Mouse (Mus musculus): ENCODE measurements around the gene D430041D05Rik.
A peak's percentile ranks its signal among the peaks of the same experiment; 100 is the strongest.

The D430041D05Rik gene

GRCm38 (mm10) chr2:104351415-104352203 lies 59.2 kb downstream of the D430041D05Rik start:
- no peak for DNase-seq (ENCODE audit: low spot score in 2 of 2)

GRCm38 (mm10) chr2:104337619-104338018 lies 73.2 kb downstream of the D430041D05Rik start:
- no peak for DNase-seq (ENCODE audit: low spot score in 2 of 2)

GRCm38 (mm10) chr2:104335824-104336223 lies 75.0 kb downstream of the D430041D05Rik start:
- no peak for DNase-seq (ENCODE audit: low spot score in 2 of 2)

- DNase-seq (ENCODE audit: low spot score in 2 of 2): no peak
Observed at GRCm38 (mm10) chr2:104333952-104334351, 76.9 kb downstream of the D430041D05Rik start.

GRCm38 (mm10) chr2:104332707-104333106 lies 78.1 kb downstream of the D430041D05Rik start:
- no peak for DNase-seq (ENCODE audit: low spot score in 2 of 2)

- DNase-seq (ENCODE audit: low spot score in 2 of 2): no peak
Observed at GRCm38 (mm10) chr2:104331261-104331660, 79.6 kb downstream of the D430041D05Rik start.

GRCm38 (mm10) chr2:104327116-104327794 lies 83.6 kb downstream of the D430041D05Rik start:
- DNase-seq (ENCODE audit: low spot score in 2 of 2): no peak

GRCm38 (mm10) chr2:104323773-104324172 lies 87.0 kb downstream of the D430041D05Rik start:
- no peak for DNase-seq (ENCODE audit: low spot score in 2 of 2)

- no peak for DNase-seq (ENCODE audit: low spot score in 2 of 2)
Observed at GRCm38 (mm10) chr2:104323351-104323750, 87.5 kb downstream of the D430041D05Rik start.

GRCm38 (mm10) chr2:104320061-104320624 lies 90.7 kb downstream of the D430041D05Rik start:
- DNase-seq (ENCODE audit: low spot score in 2 of 2): no peak

- DNase-seq (ENCODE audit: low spot score in 2 of 2): no peak
Observed at GRCm38 (mm10) chr2:104319443-104319842, 91.4 kb downstream of the D430041D05Rik start.

GRCm38 (mm10) chr2:104318881-104319280 lies 91.9 kb downstream of the D430041D05Rik start:
- DNase-seq (ENCODE audit: low spot score in 2 of 2): peak; percentile 47 to 48

- no peak for DNase-seq (ENCODE audit: low spot score in 2 of 2)
Observed at GRCm38 (mm10) chr2:104318259-104318658, 92.6 kb downstream of the D430041D05Rik start.

- DNase-seq (ENCODE audit: low spot score in 2 of 2): no peak
Observed at GRCm38 (mm10) chr2:104317631-104318030, 93.2 kb downstream of the D430041D05Rik start.

GRCm38 (mm10) chr2:104316483-104316882 lies 94.3 kb downstream of the D430041D05Rik start:
- no peak for DNase-seq (ENCODE audit: low spot score in 2 of 2)

GRCm38 (mm10) chr2:104313246-104313645 lies 97.6 kb downstream of the D430041D05Rik start:
- DNase-seq (ENCODE audit: low spot score in 2 of 2): no peak

GRCm38 (mm10) chr2:104307102-104307501 lies 103.7 kb downstream of the D430041D05Rik start:
- DNase-seq (ENCODE audit: low spot score in 2 of 2): no peak

GRCm38 (mm10) chr2:104305722-104306121 lies 105.1 kb downstream of the D430041D05Rik start:
- DNase-seq (ENCODE audit: low spot score in 2 of 2): no peak

- no peak for DNase-seq (ENCODE audit: low spot score in 2 of 2)
Observed at GRCm38 (mm10) chr2:104299912-104300311, 110.9 kb downstream of the D430041D05Rik start.

- no peak for DNase-seq (ENCODE audit: low spot score in 2 of 2)
Observed at GRCm38 (mm10) chr2:104299160-104299559, 111.7 kb downstream of the D430041D05Rik start.

- no peak for DNase-seq (ENCODE audit: low spot score in 2 of 2)
Observed at GRCm38 (mm10) chr2:104286821-104287220, 124.0 kb downstream of the D430041D05Rik start.

- no peak for DNase-seq (ENCODE audit: low spot score in 2 of 2)
Observed at GRCm38 (mm10) chr2:104283401-104283955, 127.3 kb downstream of the D430041D05Rik start.
